Mouse (Mus musculus) heart, adult 9 months (tissue): ENCODE results near the gene Pglyrp1.
A peak's percentile ranks its signal among the peaks of the same experiment; 100 is the strongest.
"Not testable (repeated sequence)": the region's sequence is repeated elsewhere in the genome, so short reads cannot be mapped to it uniquely, and the experiment has no call there.

Experiments used
- DNase-seq, 2 experiments: peaks; one replicate each; pipeline ENCODE4 v3.0.0; 2022; ENCODE audit warnings: low spot score in 2 of 2

Pglyrp1 gene

GRCm38 (mm10) chr7:18871031-18871430 lies at the start of gene Pglyrp1:
Pglyrp1 (plus strand) TSS chr7:18871331.
- not testable (repeated sequence) for DNase-seq

- no peak for DNase-seq
Measured at GRCm38 (mm10) chr7:18821507-18821906, 49.6 kb upstream of the Pglyrp1 start, which contains the start of gene Psg17. Psg17 (minus strand) TSS chr7:18821607.

GRCm38 (mm10) chr7:18827792-18828546 lies 43.2 kb upstream of the Pglyrp1 start:
- no peak for DNase-seq

- DNase-seq: peak; percentile 10 to 13
Measured at GRCm38 (mm10) chr7:18828592-18828991, 42.5 kb upstream of the Pglyrp1 start.

GRCm38 (mm10) chr7:18829545-18829944 lies 41.6 kb upstream of the Pglyrp1 start:
- DNase-seq: no peak

GRCm38 (mm10) chr7:18832298-18832697 lies 38.8 kb upstream of the Pglyrp1 start:
- DNase-seq: peak in 1 of 2 experiments; percentile 4

GRCm38 (mm10) chr7:18839865-18840264 lies 31.3 kb upstream of the Pglyrp1 start, which contains the start of gene Mill2:
Mill2 (plus strand) TSS chr7:18839966.
- peak; percentile 63 to 67 for DNase-seq

GRCm38 (mm10) chr7:18840386-18841173 lies 30.6 kb upstream of the Pglyrp1 start:
- peak; percentile 75 to 87 for DNase-seq

GRCm38 (mm10) chr7:18841174-18841567 lies 30.0 kb upstream of the Pglyrp1 start:
- DNase-seq: no peak

GRCm38 (mm10) chr7:18844811-18845210 lies 26.3 kb upstream of the Pglyrp1 start:
- DNase-seq: no peak

- no peak for DNase-seq
Measured at GRCm38 (mm10) chr7:18848395-18848794, 22.7 kb upstream of the Pglyrp1 start.

- DNase-seq: peak; percentile 65 to 79
Measured at GRCm38 (mm10) chr7:18858310-18858916, 12.7 kb upstream of the Pglyrp1 start.

GRCm38 (mm10) chr7:18862801-18863200 lies 8.3 kb upstream of the Pglyrp1 start:
- DNase-seq: no peak

GRCm38 (mm10) chr7:18868491-18868890 lies 2.6 kb upstream of the Pglyrp1 start:
- DNase-seq: no peak

GRCm38 (mm10) chr7:18872014-18872802 lies 1.1 kb downstream of the Pglyrp1 start:
- no peak for DNase-seq

GRCm38 (mm10) chr7:18872816-18873215 lies 1.7 kb downstream of the Pglyrp1 start:
- no peak for DNase-seq

GRCm38 (mm10) chr7:18873253-18873652 lies 2.1 kb downstream of the Pglyrp1 start:
- peak; percentile 57 to 71 for DNase-seq

- no peak for DNase-seq
Measured at GRCm38 (mm10) chr7:18875372-18875771, 4.2 kb downstream of the Pglyrp1 start.

GRCm38 (mm10) chr7:18878691-18879090 lies 7.6 kb downstream of the Pglyrp1 start:
- DNase-seq: no peak

- no peak for DNase-seq
Measured at GRCm38 (mm10) chr7:18883991-18884744, 13.0 kb downstream of the Pglyrp1 start.
